Mouse (Mus musculus): ENCODE measurements around the gene Pole. TPM values are rescaled to one million over a fixed set of nuclear protein-coding genes. Genes with fewer than 3 reads are reported as not detected.

Gene Pole
- polyA plus RNA-seq, 1 experiment from 2014 or later: 30.7 TPM

DNA sequence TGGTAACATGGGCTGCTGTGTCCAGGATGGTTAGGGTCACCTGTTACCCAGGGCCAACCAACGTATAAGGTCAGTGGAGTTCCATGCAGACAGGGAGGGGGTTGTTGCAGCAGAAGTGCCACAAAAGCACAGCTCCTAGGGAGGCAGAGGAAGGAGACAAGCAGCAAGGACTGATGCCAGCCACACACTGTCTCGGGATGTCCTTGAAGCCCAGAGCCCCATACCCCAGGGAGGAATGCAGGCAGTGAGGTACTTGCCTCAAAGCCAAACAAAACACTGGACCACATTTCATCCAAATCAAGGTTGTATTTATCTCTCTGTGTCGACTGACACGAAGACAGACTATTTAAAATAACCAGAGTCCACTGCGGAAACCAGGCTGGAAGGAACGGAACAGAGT is 75.4 kb downstream of the Pole start:
- no peaks in the 10 kb centered on the region; the same call in 1 of the 2 replicates for H3K27me3 ChIP-seq (ENCODE audit: control insufficient read depth, insufficient read depth, low read depth, low read length)
- H3K4me1 ChIP-seq (replicated peaks; ENCODE audit: control insufficient read depth, insufficient read depth, low read length): peaks cover 5% of the 10 kb centered on the region; the same call in 1 of the 2 replicates
- H3K9me3 ChIP-seq (ENCODE audit: control insufficient read depth, low read length): no peaks in the 10 kb centered on the region
- no peak overlapping the region for H3K9ac ChIP-seq (ENCODE audit: low read length)
- ATAC-seq (ENCODE audit: low read depth): no peak
- H3K4me2 ChIP-seq (ENCODE audit: low read depth, low read length): no peak overlapping the region
- H3K36me3 ChIP-seq (ENCODE audit: control insufficient read depth, insufficient read depth, low read length): no peaks in the 10 kb centered on the region
- 78% methylated on average over 6 of the region's 6 CpGs for WGBS
- no peak overlapping the region for H3K4me3 ChIP-seq (ENCODE audit: low read length)
- no peak overlapping the region for H3K27ac ChIP-seq (ENCODE audit: low read length)

GRCm38 (mm10) chr5:110362813-110363178 is 76.7 kb downstream of the Pole start:
- peaks cover 6% of the 10 kb centered on the region; the same call in 1 of the 2 replicates for H3K36me3 ChIP-seq (ENCODE audit: control insufficient read depth, insufficient read depth, low read length)
- H3K4me2 ChIP-seq (ENCODE audit: low read depth, low read length): peak overlapping the region; percentile 96
- under 1% methylated on average over 26 of the region's 28 CpGs for WGBS
- H3K27ac ChIP-seq (ENCODE audit: low read length): no peak overlapping the region
- H3K27me3 ChIP-seq (ENCODE audit: control insufficient read depth, insufficient read depth, low read depth, low read length): no peaks in the 10 kb centered on the region; the same call in 1 of the 2 replicates
- peak overlapping the region; percentile 61 for H3K9ac ChIP-seq (ENCODE audit: low read length)
- no peaks in the 10 kb centered on the region for H3K9me3 ChIP-seq (ENCODE audit: control insufficient read depth, low read length)
- peak overlapping the region; percentile 54 for H3K4me3 ChIP-seq (ENCODE audit: low read length)
- ATAC-seq (ENCODE audit: low read depth): no peak
- peaks cover 5% of the 10 kb centered on the region; the same call in 1 of the 2 replicates for H3K4me1 ChIP-seq (replicated peaks; ENCODE audit: control insufficient read depth, insufficient read depth, low read length)

DNA sequence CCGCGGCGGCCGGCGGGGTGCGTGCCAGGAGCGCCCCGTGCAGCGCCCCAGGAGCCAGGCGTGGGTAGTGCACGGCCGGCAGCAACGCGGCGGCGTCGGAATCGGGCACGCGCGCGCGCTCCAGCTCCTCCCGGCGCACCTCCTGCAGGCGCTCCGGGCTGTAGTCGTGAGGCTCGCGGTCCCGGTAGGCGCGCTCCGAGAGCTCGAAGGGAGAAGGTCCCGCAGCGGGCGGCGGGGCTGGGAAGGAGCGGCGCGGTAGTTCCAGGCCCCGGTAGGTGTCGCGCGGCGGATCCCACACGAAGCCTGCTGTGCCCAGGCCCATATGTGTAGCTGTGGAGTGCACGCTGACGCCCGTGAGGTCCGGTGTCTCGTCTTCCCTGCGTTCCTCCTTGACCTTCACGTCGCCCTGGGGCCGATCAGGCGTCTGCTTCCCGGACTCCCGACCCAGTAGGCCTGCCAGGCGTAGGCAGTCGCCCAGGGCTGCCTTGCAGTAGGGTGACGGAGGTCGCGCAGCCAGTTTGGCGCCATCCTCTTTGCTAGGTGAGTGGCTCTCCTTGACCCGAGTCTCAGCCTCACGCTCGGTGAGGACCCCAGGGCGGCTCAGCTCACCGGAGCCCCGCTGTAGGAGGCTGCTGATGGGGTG is 77.2 kb downstream of the Pole start:
- Histone ChIP-seq H3K4me3 (ENCODE audit: low read length) (peak overlapping the region; percentile 54), H3K4me1 (replicated peaks; ENCODE audit: control insufficient read depth, insufficient read depth, low read length) (peaks cover 5% of the 10 kb centered on the region; the same call in 1 of the 2 replicates), H3K9ac (ENCODE audit: low read length) (peak overlapping the region; percentile 61), H3K9me3 (ENCODE audit: control insufficient read depth, low read length) (no peaks in the 10 kb centered on the region), H3K27ac (ENCODE audit: low read length) (peak overlapping the region; percentile 31; the same call in 1 of the 2 replicates), H3K4me2 (ENCODE audit: low read depth, low read length) (peak overlapping the region; percentile 96), H3K27me3 (ENCODE audit: control insufficient read depth, insufficient read depth, low read depth, low read length) (no peaks in the 10 kb centered on the region; the same call in 1 of the 2 replicates), H3K36me3 (ENCODE audit: control insufficient read depth, insufficient read depth, low read length) (peaks cover 9% of the 10 kb centered on the region; the same call in 1 of the 2 replicates)
- ATAC-seq (ENCODE audit: low read depth): peak; percentile 92
- 2% methylated on average over 50 of the region's 72 CpGs for WGBS

DNA sequence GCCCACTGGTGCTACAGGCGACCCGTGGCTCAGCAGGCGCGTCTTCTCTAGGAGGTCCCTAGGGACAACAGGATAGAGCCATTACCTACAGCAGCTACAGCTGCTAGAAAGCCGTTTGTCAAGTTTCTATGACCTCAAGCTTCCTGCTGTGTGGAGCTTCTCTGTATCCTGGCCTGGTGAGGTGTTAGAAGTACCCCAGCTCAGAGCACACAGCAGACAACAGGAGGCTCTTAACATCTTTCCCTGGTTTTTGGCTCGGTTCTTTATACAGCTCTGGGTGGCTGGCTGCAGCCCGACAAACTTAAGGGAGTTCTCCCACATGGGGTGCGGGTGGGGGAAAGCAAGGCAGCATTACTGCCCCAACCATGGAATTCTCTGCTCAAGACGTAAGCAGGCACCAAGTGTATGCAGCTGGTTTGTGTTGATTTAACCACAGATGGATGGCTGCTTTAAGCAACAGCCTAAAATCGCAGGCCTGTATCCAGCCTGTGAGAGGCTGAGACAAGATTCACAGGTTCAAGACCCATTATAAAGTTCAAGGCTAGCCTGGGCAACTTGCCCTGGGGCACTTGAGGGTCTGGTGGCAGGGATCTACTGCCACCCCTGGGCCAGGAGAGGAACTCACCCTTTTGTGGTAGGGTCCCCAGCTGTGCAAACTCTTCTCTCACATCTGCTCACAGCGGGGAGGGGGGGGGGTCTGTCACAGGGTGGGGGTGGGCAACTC is 77.9 kb downstream of the Pole start:
- ATAC-seq (ENCODE audit: low read depth): no peak; the same call in none of the 2 replicates
- H3K4me1 ChIP-seq (replicated peaks; ENCODE audit: control insufficient read depth, insufficient read depth, low read length): peaks cover 5% of the 10 kb centered on the region; the same call in 1 of the 2 replicates
- H3K4me3 ChIP-seq (ENCODE audit: low read length): peak overlapping the region; percentile 54
- peak overlapping the region; percentile 61 for H3K9ac ChIP-seq (ENCODE audit: low read length)
- H3K9me3 ChIP-seq (ENCODE audit: control insufficient read depth, low read length): no peaks in the 10 kb centered on the region
- H3K4me2 ChIP-seq (ENCODE audit: low read depth, low read length): peak overlapping the region; percentile 96
- 36% methylated on average over 11 of the region's 11 CpGs for WGBS
- no peaks in the 10 kb centered on the region; the same call in 1 of the 2 replicates for H3K27me3 ChIP-seq (ENCODE audit: control insufficient read depth, insufficient read depth, low read depth, low read length)
- peak overlapping the region; percentile 31; the same call in 1 of the 2 replicates for H3K27ac ChIP-seq (ENCODE audit: low read length)
- H3K36me3 ChIP-seq (ENCODE audit: control insufficient read depth, insufficient read depth, low read length): peaks cover 9% of the 10 kb centered on the region; the same call in 1 of the 2 replicates

- no peak overlapping the region for H3K27ac ChIP-seq (ENCODE audit: low read length)
- H3K4me1 ChIP-seq (replicated peaks; ENCODE audit: control insufficient read depth, insufficient read depth, low read length): no peaks in the 10 kb centered on the region
- H3K27me3 ChIP-seq (ENCODE audit: control insufficient read depth, insufficient read depth, low read depth, low read length): no peaks in the 10 kb centered on the region
- WGBS: 52% methylated on average over 8 of the region's 8 CpGs
- ATAC-seq (ENCODE audit: low read depth): peak; percentile 39; the same call in 1 of the 2 replicates
- no peak overlapping the region for H3K4me2 ChIP-seq (ENCODE audit: low read depth, low read length)
- H3K36me3 ChIP-seq (ENCODE audit: control insufficient read depth, insufficient read depth, low read length): peaks cover 5% of the 10 kb centered on the region
- H3K9ac ChIP-seq (ENCODE audit: low read length): no peak overlapping the region
- H3K9me3 ChIP-seq (ENCODE audit: control insufficient read depth, low read length): no peaks in the 10 kb centered on the region
- H3K4me3 ChIP-seq (ENCODE audit: low read length): no peak overlapping the region
Observed at GRCm38 (mm10) chr5:110376802-110377433, 90.8 kb downstream of the Pole start.

DNA sequence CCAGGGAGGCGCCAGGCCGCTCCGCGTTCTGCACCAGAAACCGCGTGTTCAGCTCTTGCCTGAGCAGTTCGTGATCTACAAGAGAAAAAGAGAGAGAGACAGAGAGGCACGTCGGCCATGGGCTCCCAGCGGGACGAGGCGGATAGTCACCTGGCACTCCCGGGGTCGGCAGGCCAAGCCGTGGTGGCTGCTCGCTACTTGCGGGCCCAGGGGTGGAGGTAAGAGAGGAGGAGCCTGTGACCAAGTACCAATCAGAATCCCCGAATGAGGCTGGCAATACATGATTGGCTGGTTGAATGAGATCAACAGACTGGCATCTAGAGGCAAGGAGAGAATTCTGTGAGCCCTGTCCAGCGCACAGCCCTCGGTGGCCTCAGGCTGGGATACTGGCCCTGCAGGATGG is 92.1 kb downstream of the Pole start:
- Histone ChIP-seq H3K27me3 (ENCODE audit: control insufficient read depth, insufficient read depth, low read depth, low read length) (no peaks in the 10 kb centered on the region), H3K4me3 (ENCODE audit: low read length) (no peak overlapping the region), H3K4me1 (replicated peaks; ENCODE audit: control insufficient read depth, insufficient read depth, low read length) (no peaks in the 10 kb centered on the region), H3K4me2 (ENCODE audit: low read depth, low read length) (no peak overlapping the region), H3K27ac (ENCODE audit: low read length) (no peak overlapping the region), H3K36me3 (ENCODE audit: control insufficient read depth, insufficient read depth, low read length) (peaks cover 5% of the 10 kb centered on the region), H3K9ac (ENCODE audit: low read length) (no peak overlapping the region), H3K9me3 (ENCODE audit: control insufficient read depth, low read length) (no peaks in the 10 kb centered on the region)
- ATAC-seq (ENCODE audit: low read depth): 0 out of 2 replicates have a peak, but pooled peaks have one; percentile 29
- WGBS: 47% methylated on average over 20 of the region's 20 CpGs

DNA sequence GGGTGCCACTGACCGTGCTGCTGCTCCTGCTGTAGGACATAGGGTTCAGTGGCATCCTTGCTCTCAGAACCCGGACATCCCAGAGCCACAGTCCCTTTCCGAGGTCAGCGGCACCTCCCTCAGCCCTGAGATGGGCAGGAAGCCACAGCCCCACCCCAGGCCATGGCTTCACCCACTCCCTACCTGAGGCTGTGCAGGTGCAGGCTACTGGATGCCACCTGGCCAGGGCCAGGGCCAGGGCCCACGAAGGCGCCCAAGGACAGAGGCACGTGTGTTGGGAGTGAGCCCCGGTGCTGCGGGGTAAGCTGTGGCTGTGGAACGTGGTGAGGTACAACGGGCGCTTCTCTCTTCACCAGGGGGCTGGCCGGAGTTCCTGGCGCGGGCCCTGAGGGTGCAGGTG is 93.0 kb downstream of the Pole start:
- H3K9me3 ChIP-seq (ENCODE audit: control insufficient read depth, low read length): no peaks in the 10 kb centered on the region
- no peak overlapping the region for H3K9ac ChIP-seq (ENCODE audit: low read length)
- peaks cover 5% of the 10 kb centered on the region for H3K36me3 ChIP-seq (ENCODE audit: control insufficient read depth, insufficient read depth, low read length)
- H3K4me2 ChIP-seq (ENCODE audit: low read depth, low read length): no peak overlapping the region
- WGBS: 85% methylated on average over 15 of the region's 15 CpGs
- no peak overlapping the region for H3K27ac ChIP-seq (ENCODE audit: low read length)
- no peaks in the 10 kb centered on the region for H3K27me3 ChIP-seq (ENCODE audit: control insufficient read depth, insufficient read depth, low read depth, low read length)
- ATAC-seq (ENCODE audit: low read depth): no peak
- H3K4me3 ChIP-seq (ENCODE audit: low read length): no peak overlapping the region
- no peaks in the 10 kb centered on the region for H3K4me1 ChIP-seq (replicated peaks; ENCODE audit: control insufficient read depth, insufficient read depth, low read length)

- Histone ChIP-seq H3K9me3 (ENCODE audit: control insufficient read depth, low read length) (no peaks in the 10 kb centered on the region), H3K4me3 (ENCODE audit: low read length) (no peak overlapping the region), H3K4me1 (replicated peaks; ENCODE audit: control insufficient read depth, insufficient read depth, low read length) (no peaks in the 10 kb centered on the region), H3K4me2 (ENCODE audit: low read depth, low read length) (no peak overlapping the region), H3K36me3 (ENCODE audit: control insufficient read depth, insufficient read depth, low read length) (peaks cover 5% of the 10 kb centered on the region), H3K27me3 (ENCODE audit: control insufficient read depth, insufficient read depth, low read depth, low read length) (no peaks in the 10 kb centered on the region), H3K9ac (ENCODE audit: low read length) (no peak overlapping the region), H3K27ac (ENCODE audit: low read length) (no peak overlapping the region)
- WGBS: 89% methylated on average over 4 of the region's 4 CpGs
- no peak for ATAC-seq (ENCODE audit: low read depth)
Observed at GRCm38 (mm10) chr5:110379823-110380222, 93.7 kb downstream of the Pole start.

- 86% methylated on average over 6 of the region's 6 CpGs for WGBS
- no peak for ATAC-seq (ENCODE audit: low read depth)
Observed at GRCm38 (mm10) chr5:110384491-110384890, 98.4 kb downstream of the Pole start.

More at GRCm38 (mm10) chr5:110384491-110384890, 98.4 kb downstream of the Pole start:
- H3K9me3 ChIP-seq (ENCODE audit: control insufficient read depth, low read length): no peaks in the 10 kb centered on the region
- no peaks in the 10 kb centered on the region for H3K36me3 ChIP-seq (ENCODE audit: control insufficient read depth, insufficient read depth, low read length)
- no peaks in the 10 kb centered on the region for H3K27me3 ChIP-seq (ENCODE audit: control insufficient read depth, insufficient read depth, low read depth, low read length)
- no peak overlapping the region for H3K27ac ChIP-seq (ENCODE audit: low read length)
- no peak overlapping the region for H3K4me2 ChIP-seq (ENCODE audit: low read depth, low read length)
- H3K4me3 ChIP-seq (ENCODE audit: low read length): no peak overlapping the region
- no peak overlapping the region for H3K9ac ChIP-seq (ENCODE audit: low read length)
- H3K4me1 ChIP-seq (replicated peaks; ENCODE audit: control insufficient read depth, insufficient read depth, low read length): peaks cover 8% of the 10 kb centered on the region; the same call in 1 of the 2 replicates
